Mouse (Mus musculus): ENCODE data around the gene Zfp322a. TPM values are rescaled to one million over a fixed set of nuclear protein-coding genes. Genes with fewer than 3 reads are reported as not detected.
"Not testable (repeated sequence)": the region's sequence is repeated elsewhere in the genome, so short reads cannot be mapped to it uniquely, and the experiment has no call there.

The Zfp322a gene
- polyA plus RNA-seq, 1 experiment from 2014 or later: 72.7 TPM

- no peak; the same call in 1 of the 2 replicates for ATAC-seq (replicated peaks; ENCODE audit: low FRiP score)
- WGBS: 4% methylated on average over 24 of the region's 24 CpGs
- no peaks in the 10 kb centered on the region for H3K36me3 ChIP-seq (ENCODE audit: control insufficient read depth, insufficient read depth, low read length)
- H3K27ac ChIP-seq (ENCODE audit: low read depth, low read length): no peak overlapping the region
- peak overlapping the region; percentile 67; the same call in 1 of the 2 replicates for H3K4me2 ChIP-seq (ENCODE audit: low read depth, low read length, severe bottlenecking)
- peak overlapping the region; percentile 39; the same call in 1 of the 2 replicates for H3K4me3 ChIP-seq (ENCODE audit: low read depth, low read length)
- H3K4me1 ChIP-seq (replicated peaks; ENCODE audit: control insufficient read depth, insufficient read depth, low read length): 0 out of 2 replicates have a peak, but pooled peaks cover 2% of the 10 kb centered on the region
- no peak for DNase-seq (ENCODE audit: low spot score)
- H3K9me3 ChIP-seq (ENCODE audit: control insufficient read depth, low read length): peaks cover 4% of the 10 kb centered on the region
- no peak overlapping the region for H3K9ac ChIP-seq (ENCODE audit: low read length)
- no peaks in the 10 kb centered on the region; the same call in 1 of the 2 replicates for H3K27me3 ChIP-seq (ENCODE audit: control insufficient read depth, insufficient read depth, low read length)
Observed at GRCm38 (mm10) chr13:23400771-23401682, 32.0 kb upstream of the Zfp322a start.

DNA sequence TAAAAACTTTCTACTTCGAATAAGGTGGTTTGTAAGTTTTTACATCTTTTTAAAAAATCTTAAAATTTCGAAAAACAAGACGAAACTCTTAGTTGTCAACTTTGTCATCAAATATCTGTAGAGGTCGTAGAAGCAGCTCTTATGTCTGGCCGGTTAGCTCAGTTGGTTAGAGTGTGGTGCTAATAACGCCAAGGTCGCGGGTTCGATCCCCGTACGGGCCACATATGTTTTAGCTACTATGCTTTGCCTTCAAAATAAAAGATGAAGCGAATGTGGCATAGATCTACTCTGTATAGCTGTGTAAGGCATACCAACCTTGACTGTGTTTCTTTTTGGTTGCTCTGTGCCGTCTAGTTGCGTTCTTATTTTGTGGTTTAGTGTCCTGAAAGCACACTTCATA, 27.9 kb upstream of the Zfp322a start:
- not testable (repeated sequence) for ATAC-seq (replicated peaks; ENCODE audit: low FRiP score); H3K27ac ChIP-seq (ENCODE audit: low read depth, low read length); H3K9me3 ChIP-seq (ENCODE audit: control insufficient read depth, low read length); H3K4me2 ChIP-seq (ENCODE audit: low read depth, low read length, severe bottlenecking); H3K27me3 ChIP-seq (ENCODE audit: control insufficient read depth, insufficient read depth, low read length); H3K9ac ChIP-seq (ENCODE audit: low read length); H3K36me3 ChIP-seq (ENCODE audit: control insufficient read depth, insufficient read depth, low read length); H3K4me1 ChIP-seq (replicated peaks; ENCODE audit: control insufficient read depth, insufficient read depth, low read length)
- DNase-seq (ENCODE audit: low spot score): peak; percentile 61
- 9% methylated on average over 14 of the region's 14 CpGs for WGBS
- H3K4me3 ChIP-seq (ENCODE audit: low read depth, low read length): peak overlapping the region; percentile 49; the same call in 1 of the 2 replicates

DNA sequence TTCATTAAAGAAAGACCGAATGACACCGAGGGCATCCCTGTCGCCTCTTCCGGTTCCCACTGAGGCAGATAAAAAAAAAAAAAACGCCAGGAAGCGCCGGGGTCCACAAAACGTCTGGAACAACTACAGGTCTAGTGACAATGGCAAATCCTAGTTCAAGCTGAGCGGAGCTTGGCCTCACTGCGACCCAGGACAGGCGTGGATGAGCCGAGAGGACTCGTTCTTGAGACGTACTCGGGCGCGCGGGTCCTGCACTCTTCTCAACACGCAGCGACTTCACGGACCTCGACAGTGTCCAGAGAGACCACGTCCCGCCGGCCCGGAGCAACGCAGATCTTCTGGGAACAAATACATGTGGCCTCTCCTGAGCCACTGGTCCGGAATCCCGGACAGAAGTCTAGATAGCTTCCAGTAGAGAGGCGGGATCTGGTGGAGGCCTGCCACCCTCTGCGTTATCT, 27.3 kb upstream of the Zfp322a start:
- peak; percentile 63 for ATAC-seq (replicated peaks; ENCODE audit: low FRiP score)
- no peaks in the 10 kb centered on the region for H3K4me1 ChIP-seq (replicated peaks; ENCODE audit: control insufficient read depth, insufficient read depth, low read length)
- no peak overlapping the region for H3K27ac ChIP-seq (ENCODE audit: low read depth, low read length)
- DNase-seq (ENCODE audit: low spot score): peak; percentile 77
- WGBS: under 1% methylated on average over 31 of the region's 31 CpGs
- peak overlapping the region; percentile 44 for H3K9ac ChIP-seq (ENCODE audit: low read length)
- peaks cover 2% of the 10 kb centered on the region; the same call in 1 of the 2 replicates for H3K9me3 ChIP-seq (ENCODE audit: control insufficient read depth, low read length)
- peak overlapping the region; percentile 87 for H3K4me2 ChIP-seq (ENCODE audit: low read depth, low read length, severe bottlenecking)
- peak overlapping the region; percentile 49 for H3K4me3 ChIP-seq (ENCODE audit: low read depth, low read length)
- peaks cover 8% of the 10 kb centered on the region; the same call in 1 of the 2 replicates for H3K27me3 ChIP-seq (ENCODE audit: control insufficient read depth, insufficient read depth, low read length)
- no peaks in the 10 kb centered on the region for H3K36me3 ChIP-seq (ENCODE audit: control insufficient read depth, insufficient read depth, low read length)

DNA sequence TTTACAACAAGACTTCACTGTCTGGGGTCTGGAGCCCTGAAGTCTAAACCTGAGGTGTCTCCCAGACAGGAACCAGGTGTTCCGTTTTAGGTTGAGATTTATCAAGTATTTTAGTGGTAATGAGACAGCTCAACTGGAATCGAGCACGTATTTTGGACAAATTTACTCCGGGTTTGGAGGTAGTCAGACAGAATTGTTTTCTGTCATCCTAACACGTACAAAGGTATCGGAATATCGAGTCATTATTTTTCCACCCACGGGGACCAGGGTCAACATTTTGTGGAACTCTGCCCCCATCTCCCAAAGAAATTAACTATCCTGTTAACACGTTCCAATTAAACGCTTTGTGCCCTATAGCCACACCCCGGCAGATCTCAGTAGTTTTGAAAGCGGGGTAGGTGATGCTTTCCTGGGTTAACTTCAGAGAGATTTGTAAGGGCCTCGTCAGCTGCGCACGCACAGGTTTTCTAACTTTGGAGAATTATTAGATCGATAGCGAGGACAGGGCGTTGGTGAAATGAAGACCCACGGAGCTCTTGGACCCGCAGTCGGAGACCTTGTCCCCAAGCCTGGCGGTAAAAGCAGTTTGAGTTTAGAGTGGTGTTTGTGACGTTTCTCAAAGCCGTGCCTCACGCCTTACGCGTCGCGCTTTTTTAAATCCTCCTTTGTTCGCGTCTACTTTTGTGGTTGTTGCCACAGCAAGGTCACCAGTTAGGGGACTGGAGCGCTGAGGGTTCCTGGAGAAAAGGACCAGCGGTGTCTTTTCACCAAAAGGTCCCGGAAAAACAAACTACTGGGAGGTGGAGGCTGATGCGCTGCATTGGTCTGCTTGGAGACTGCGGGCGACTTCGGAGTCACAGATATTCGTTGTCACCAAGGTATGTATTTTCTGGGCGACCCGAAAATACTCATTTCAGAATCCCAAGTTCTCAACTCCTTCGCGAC, 26.6 kb upstream of the Zfp322a start:
- Histone ChIP-seq H3K36me3 (ENCODE audit: control insufficient read depth, insufficient read depth, low read length) (no peaks in the 10 kb centered on the region), H3K9me3 (ENCODE audit: control insufficient read depth, low read length) (no peaks in the 10 kb centered on the region), H3K4me1 (replicated peaks; ENCODE audit: control insufficient read depth, insufficient read depth, low read length) (no peaks in the 10 kb centered on the region), H3K27ac (ENCODE audit: low read depth, low read length) (no peak overlapping the region), H3K4me3 (ENCODE audit: low read depth, low read length) (peak overlapping the region; percentile 49), H3K27me3 (ENCODE audit: control insufficient read depth, insufficient read depth, low read length) (peaks cover 8% of the 10 kb centered on the region; the same call in 1 of the 2 replicates), H3K4me2 (ENCODE audit: low read depth, low read length, severe bottlenecking) (peak overlapping the region; percentile 87), H3K9ac (ENCODE audit: low read length) (peak overlapping the region; percentile 44)
- WGBS: 2% methylated on average over 43 of the region's 43 CpGs
- ATAC-seq (replicated peaks; ENCODE audit: low FRiP score) (peak; percentile 48; the same call in 1 of the 2 replicates), DNase-seq (ENCODE audit: low spot score) (peak; percentile 63)

- Histone ChIP-seq H3K27me3 (ENCODE audit: control insufficient read depth, insufficient read depth, low read length) (no peaks in the 10 kb centered on the region), H3K4me3 (ENCODE audit: low read depth, low read length) (no peak overlapping the region), H3K9ac (ENCODE audit: low read length) (no peak overlapping the region), H3K36me3 (ENCODE audit: control insufficient read depth, insufficient read depth, low read length) (no peaks in the 10 kb centered on the region), H3K4me1 (replicated peaks; ENCODE audit: control insufficient read depth, insufficient read depth, low read length) (no peaks in the 10 kb centered on the region), H3K4me2 (ENCODE audit: low read depth, low read length, severe bottlenecking) (no peak overlapping the region), H3K9me3 (ENCODE audit: control insufficient read depth, low read length) (no peaks in the 10 kb centered on the region), H3K27ac (ENCODE audit: low read depth, low read length) (no peak overlapping the region)
- ATAC-seq (replicated peaks; ENCODE audit: low FRiP score): no peak
- DNase-seq (ENCODE audit: low spot score): no peak
- 80% methylated on average over 1 of the region's 1 CpGs for WGBS
Observed at GRCm38 (mm10) chr13:23387548-23387947, 18.5 kb upstream of the Zfp322a start.

- no peaks in the 10 kb centered on the region for H3K9me3 ChIP-seq (ENCODE audit: control insufficient read depth, low read length)
- no peaks in the 10 kb centered on the region for H3K36me3 ChIP-seq (ENCODE audit: control insufficient read depth, insufficient read depth, low read length)
- H3K4me1 ChIP-seq (replicated peaks; ENCODE audit: control insufficient read depth, insufficient read depth, low read length): no peaks in the 10 kb centered on the region
- no peaks in the 10 kb centered on the region for H3K27me3 ChIP-seq (ENCODE audit: control insufficient read depth, insufficient read depth, low read length)
- no peak for DNase-seq (ENCODE audit: low spot score)
- H3K27ac ChIP-seq (ENCODE audit: low read depth, low read length): no peak overlapping the region
- ATAC-seq (replicated peaks; ENCODE audit: low FRiP score): no peak
- H3K4me3 ChIP-seq (ENCODE audit: low read depth, low read length): no peak overlapping the region
- no peak overlapping the region for H3K9ac ChIP-seq (ENCODE audit: low read length)
- WGBS: 59% methylated on average over 1 of the region's 1 CpGs
- H3K4me2 ChIP-seq (ENCODE audit: low read depth, low read length, severe bottlenecking): no peak overlapping the region
Observed at GRCm38 (mm10) chr13:23383127-23383526, 14.1 kb upstream of the Zfp322a start.

DNA sequence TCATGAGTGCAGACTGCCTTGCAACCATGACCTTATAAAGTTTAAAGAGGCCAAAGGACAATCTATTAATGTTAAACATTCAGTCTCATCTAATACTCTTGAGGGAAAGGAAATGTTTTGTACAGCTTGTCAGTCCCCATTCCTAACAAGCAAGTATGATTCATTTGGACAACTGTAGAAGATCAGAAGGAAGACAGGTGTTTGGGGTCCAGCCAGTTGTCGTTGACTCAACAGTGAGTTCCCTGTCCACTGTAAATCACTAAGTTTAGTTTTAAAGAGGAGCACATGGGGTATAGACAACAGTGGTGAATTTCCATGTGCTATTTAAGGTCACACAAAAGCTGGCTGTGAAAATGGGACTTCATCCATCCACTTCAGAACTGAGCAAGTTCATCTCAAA, 3.4 kb upstream of the Zfp322a start:
- Histone ChIP-seq H3K9ac (ENCODE audit: low read length) (no peak overlapping the region), H3K27ac (ENCODE audit: low read depth, low read length) (no peak overlapping the region), H3K4me3 (ENCODE audit: low read depth, low read length) (no peak overlapping the region), H3K27me3 (ENCODE audit: control insufficient read depth, insufficient read depth, low read length) (no peaks in the 10 kb centered on the region), H3K36me3 (ENCODE audit: control insufficient read depth, insufficient read depth, low read length) (no peaks in the 10 kb centered on the region), H3K4me2 (ENCODE audit: low read depth, low read length, severe bottlenecking) (no peak overlapping the region), H3K9me3 (ENCODE audit: control insufficient read depth, low read length) (no peaks in the 10 kb centered on the region), H3K4me1 (replicated peaks; ENCODE audit: control insufficient read depth, insufficient read depth, low read length) (no peaks in the 10 kb centered on the region; the same call in 1 of the 2 replicates)
- ATAC-seq (replicated peaks; ENCODE audit: low FRiP score) (no peak), DNase-seq (ENCODE audit: low spot score) (no peak)
- 80% methylated on average over 1 of the region's 1 CpGs for WGBS

GRCm38 (mm10) chr13:23370075-23370474, 1.1 kb upstream of the Zfp322a start:
- Histone ChIP-seq H3K9ac (ENCODE audit: low read length) (no peak overlapping the region), H3K9me3 (ENCODE audit: control insufficient read depth, low read length) (no peaks in the 10 kb centered on the region), H3K4me1 (replicated peaks; ENCODE audit: control insufficient read depth, insufficient read depth, low read length) (no peaks in the 10 kb centered on the region; the same call in 1 of the 2 replicates), H3K27me3 (ENCODE audit: control insufficient read depth, insufficient read depth, low read length) (no peaks in the 10 kb centered on the region), H3K4me2 (ENCODE audit: low read depth, low read length, severe bottlenecking) (peak overlapping the region; percentile 52; the same call in 1 of the 2 replicates), H3K27ac (ENCODE audit: low read depth, low read length) (no peak overlapping the region), H3K4me3 (ENCODE audit: low read depth, low read length) (no peak overlapping the region), H3K36me3 (ENCODE audit: control insufficient read depth, insufficient read depth, low read length) (no peaks in the 10 kb centered on the region)
- WGBS: 93% methylated on average over 4 of the region's 4 CpGs
- DNase-seq (ENCODE audit: low spot score) (no peak), ATAC-seq (replicated peaks; ENCODE audit: low FRiP score) (no peak)

Data from forebrain, embryonic 11.5 days (tissue).